Mouse (Mus musculus): ENCODE results near the gene Atp2a1. TPM values are rescaled to one million over a fixed set of nuclear protein-coding genes. Genes with fewer than 3 reads are reported as not detected.
A peak's percentile ranks its signal among the peaks of the same experiment; 100 is the strongest.

Atp2a1 gene
- polyA plus RNA-seq (2015; fragmentation: Nextera tagmentation; extraction: Ambion mirVana): 0.20 and 0.37 TPM in 2 replicates

DNA sequence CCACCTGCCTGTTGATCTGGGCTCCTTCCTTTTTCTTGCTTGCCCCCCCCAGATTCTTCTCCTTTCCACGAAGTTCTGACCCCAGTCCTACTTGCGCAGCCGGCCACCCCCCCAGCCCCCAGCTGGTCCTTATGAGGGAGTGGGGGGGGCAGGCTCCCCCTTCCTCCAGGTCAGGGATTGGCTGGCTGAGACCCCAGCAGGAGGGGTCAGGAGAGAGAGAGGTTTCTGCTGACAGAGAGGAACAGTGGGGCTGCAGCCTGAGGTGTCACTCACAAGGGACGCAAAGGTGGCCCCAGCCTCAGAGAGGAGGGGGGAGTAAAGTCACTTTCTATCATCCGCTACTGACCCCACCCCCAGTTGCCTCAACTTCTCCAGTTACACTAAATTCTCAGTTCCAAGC, at the start of gene Atp2a1:
TSS of gene Atp2a1 (minus strand) at position 105 of the 400 bp plus-strand sequence.
- H3K27me3 ChIP-seq: no peaks in the 10 kb centered on the region
- peaks cover 18% of the 10 kb centered on the region for H3K36me3 ChIP-seq
- no peaks in the 10 kb centered on the region for H3K4me1 ChIP-seq
- no peak within 1 kb of the TSS for H3K27ac ChIP-seq (replicated peaks)
- no peaks in the 10 kb centered on the region for H3K9me3 ChIP-seq
- 54% methylated on average over 4 of the region's 5 CpGs for WGBS
- ATAC-seq (replicated peaks): no peak
- H3K9ac ChIP-seq (replicated peaks): no peak within 1 kb of the TSS
- H3K4me2 ChIP-seq (replicated peaks): no peak within 1 kb of the TSS
- H3K4me3 ChIP-seq: no peak within 1 kb of the TSS

DNA sequence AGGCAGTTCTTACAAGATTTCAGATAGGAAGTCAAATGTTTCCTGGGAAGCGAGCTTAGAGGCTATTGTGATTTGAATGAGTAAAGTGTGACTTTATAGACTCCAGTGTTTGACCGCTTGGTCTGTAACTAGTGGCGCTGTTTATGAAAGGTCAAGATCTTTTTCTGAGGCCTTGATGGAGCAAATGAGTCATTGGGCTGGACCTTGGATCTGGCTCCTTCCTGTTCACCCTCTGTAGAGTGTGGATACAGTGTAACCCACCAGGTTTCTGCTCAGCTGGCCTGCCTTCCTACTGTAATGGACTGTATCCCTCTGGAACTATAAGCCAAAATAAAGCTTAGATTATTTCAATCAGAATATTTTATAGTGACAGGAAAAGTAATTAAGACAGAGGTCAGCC, 48.4 kb upstream of the Atp2a1 start:
- H3K36me3 ChIP-seq: no peaks in the 10 kb centered on the region
- H3K4me3 ChIP-seq: no peak overlapping the region
- no peak overlapping the region for H3K9ac ChIP-seq (replicated peaks)
- H3K27ac ChIP-seq (replicated peaks): no peak overlapping the region
- 91% methylated on average over 3 of the region's 3 CpGs for WGBS
- no peak overlapping the region for H3K4me2 ChIP-seq (replicated peaks)
- no peak for ATAC-seq (replicated peaks)
- H3K4me1 ChIP-seq: no peaks in the 10 kb centered on the region
- no peaks in the 10 kb centered on the region for H3K9me3 ChIP-seq
- no peaks in the 10 kb centered on the region for H3K27me3 ChIP-seq

DNA sequence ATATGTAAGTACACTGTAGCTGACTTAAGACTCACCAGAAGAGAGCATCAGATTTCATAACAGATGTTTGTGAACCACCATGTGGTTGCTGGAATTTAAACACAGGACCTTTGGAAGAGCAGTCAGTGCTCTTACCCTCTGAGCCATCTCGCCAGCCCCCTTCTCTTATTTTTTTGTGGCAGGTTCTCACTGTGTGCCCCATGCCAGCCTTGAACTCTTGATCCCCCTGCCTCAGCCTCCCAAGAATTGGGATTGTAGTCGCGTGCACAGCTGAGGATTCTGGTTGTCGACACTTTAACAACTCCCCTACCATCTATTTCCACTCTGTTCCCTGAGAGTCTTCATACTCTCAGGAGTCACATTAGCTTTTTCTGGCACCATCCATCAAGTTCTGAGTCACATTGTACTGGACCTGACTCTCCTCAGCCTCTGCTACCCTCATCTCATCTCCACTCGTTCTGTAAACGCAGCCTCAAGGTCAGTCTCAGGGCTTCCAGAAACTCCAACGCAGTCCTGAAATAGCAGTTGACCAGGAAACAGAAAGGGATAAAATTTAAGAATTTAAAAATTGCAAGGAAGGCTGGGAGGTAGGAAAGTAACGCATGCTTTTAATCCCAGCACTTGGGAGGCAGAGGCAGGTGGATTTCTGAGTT, 44.3 kb upstream of the Atp2a1 start:
- H3K4me2 ChIP-seq (replicated peaks): no peak overlapping the region
- WGBS: 91% methylated on average over 8 of the region's 8 CpGs
- H3K4me3 ChIP-seq: no peak overlapping the region
- H3K4me1 ChIP-seq: peaks cover 6% of the 10 kb centered on the region
- H3K9me3 ChIP-seq: no peaks in the 10 kb centered on the region
- H3K27me3 ChIP-seq: no peaks in the 10 kb centered on the region
- H3K27ac ChIP-seq (replicated peaks): no peak overlapping the region
- H3K36me3 ChIP-seq: no peaks in the 10 kb centered on the region
- no peak for ATAC-seq (replicated peaks)
- H3K9ac ChIP-seq (replicated peaks): no peak overlapping the region

DNA sequence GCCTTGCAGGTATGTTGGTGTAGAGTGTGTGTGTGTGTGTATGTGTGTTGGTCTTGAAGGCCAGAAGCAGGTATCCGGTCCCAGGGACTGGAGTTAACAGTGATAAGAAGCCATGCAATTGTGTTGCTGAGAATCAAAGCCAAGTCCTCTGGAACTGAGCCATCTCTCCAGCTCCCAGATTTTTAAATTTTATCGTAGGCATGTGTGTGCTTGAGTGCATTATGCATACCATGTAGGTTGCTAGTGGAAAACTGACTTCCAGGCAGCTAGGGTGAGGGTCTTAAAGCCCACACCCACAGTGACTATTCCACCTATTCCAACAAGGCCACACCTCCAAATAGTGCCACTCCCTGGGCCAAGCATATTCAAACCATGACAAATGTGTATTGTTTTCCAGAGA, 42.0 kb upstream of the Atp2a1 start:
- H3K27ac ChIP-seq (replicated peaks): no peak overlapping the region
- no peaks in the 10 kb centered on the region for H3K27me3 ChIP-seq
- ATAC-seq (replicated peaks): no peak
- H3K4me2 ChIP-seq (replicated peaks): no peak overlapping the region
- H3K36me3 ChIP-seq: peaks cover 12% of the 10 kb centered on the region
- peaks cover 22% of the 10 kb centered on the region for H3K4me1 ChIP-seq
- H3K9me3 ChIP-seq: no peaks in the 10 kb centered on the region
- 68% methylated on average over 2 of the region's 2 CpGs for WGBS
- H3K9ac ChIP-seq (replicated peaks): no peak overlapping the region
- H3K4me3 ChIP-seq: no peak overlapping the region

DNA sequence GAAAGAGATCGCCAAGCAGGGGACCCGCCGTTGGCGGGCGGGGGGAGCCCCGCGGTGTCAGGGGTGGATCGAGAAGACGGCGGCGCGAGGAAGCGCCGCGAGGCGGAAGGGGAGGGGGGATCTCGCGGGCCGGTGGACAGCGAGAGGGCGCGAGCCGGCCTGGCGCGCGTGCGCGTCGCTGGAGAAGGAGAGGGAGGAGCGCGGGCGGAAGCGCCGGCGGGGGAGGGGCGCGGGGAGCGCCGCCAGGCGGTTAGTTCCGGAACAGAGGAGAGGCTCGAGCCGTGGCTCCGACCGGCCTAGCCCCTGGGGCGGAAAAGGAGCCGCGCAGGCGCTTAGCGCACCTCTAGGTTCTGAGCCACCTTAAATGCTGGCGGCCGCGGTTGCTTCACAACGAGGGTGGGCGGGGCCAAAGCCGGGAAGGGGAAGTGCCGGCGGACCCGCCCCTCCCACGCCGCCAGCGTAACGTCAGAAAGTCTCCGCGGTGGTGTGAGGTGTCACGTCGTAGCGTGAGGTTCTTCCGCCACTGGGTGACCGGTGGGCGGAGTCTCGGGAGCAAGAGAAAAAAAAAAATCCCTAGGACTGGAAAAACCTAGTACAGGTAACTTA, 40.5 kb upstream of the Atp2a1 start, which contains the start of gene Atxn2l:
TSS of gene Atxn2l (minus strand) at position 165 of the 606 bp plus-strand sequence.
- peak; percentile 86 for ATAC-seq (replicated peaks)
- H3K36me3 ChIP-seq: peaks cover 28% of the 10 kb centered on the region
- peak within 1 kb of the TSS; percentile 98 for H3K27ac ChIP-seq (replicated peaks)
- peak within 1 kb of the TSS; percentile 98 for H3K9ac ChIP-seq (replicated peaks)
- peaks cover 22% of the 10 kb centered on the region for H3K4me1 ChIP-seq
- H3K9me3 ChIP-seq: no peaks in the 10 kb centered on the region
- no peaks in the 10 kb centered on the region for H3K27me3 ChIP-seq
- H3K4me3 ChIP-seq: peak within 1 kb of the TSS; percentile 89
- WGBS: 1% methylated on average over 61 of the region's 72 CpGs
- H3K4me2 ChIP-seq (replicated peaks): peak within 1 kb of the TSS; percentile 71

DNA sequence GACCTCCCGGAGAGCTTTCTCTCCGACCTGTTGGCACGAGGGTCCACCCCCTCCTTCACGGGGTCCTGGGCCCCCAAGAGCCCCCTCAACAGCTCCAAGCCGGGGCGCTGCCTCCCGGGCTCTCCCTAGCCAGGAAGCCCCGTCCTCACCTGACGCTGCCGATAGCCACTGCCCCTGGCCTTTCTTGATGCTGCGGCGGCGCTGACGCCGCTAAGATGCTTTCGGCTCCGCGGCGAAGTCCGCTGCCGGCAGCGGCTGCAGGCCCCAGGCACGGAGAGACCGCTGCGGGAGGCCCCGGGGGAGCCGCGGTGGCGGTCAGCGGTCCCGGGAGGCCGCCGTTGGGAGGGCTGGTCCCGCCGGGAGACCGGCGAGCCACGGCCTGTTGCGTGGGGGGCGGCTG, 39.8 kb upstream of the Atp2a1 start:
- H3K9ac ChIP-seq (replicated peaks): peak overlapping the region; percentile 98
- H3K27me3 ChIP-seq: no peaks in the 10 kb centered on the region
- H3K4me3 ChIP-seq: peak overlapping the region; percentile 89
- no peak; the same call in 1 of the 2 replicates for ATAC-seq (replicated peaks)
- peaks cover 34% of the 10 kb centered on the region for H3K36me3 ChIP-seq
- H3K4me2 ChIP-seq (replicated peaks): peak overlapping the region; percentile 71
- no peaks in the 10 kb centered on the region for H3K9me3 ChIP-seq
- H3K27ac ChIP-seq (replicated peaks): peak overlapping the region; percentile 98
- WGBS: under 1% methylated on average over 40 of the region's 40 CpGs
- peaks cover 22% of the 10 kb centered on the region for H3K4me1 ChIP-seq

DNA sequence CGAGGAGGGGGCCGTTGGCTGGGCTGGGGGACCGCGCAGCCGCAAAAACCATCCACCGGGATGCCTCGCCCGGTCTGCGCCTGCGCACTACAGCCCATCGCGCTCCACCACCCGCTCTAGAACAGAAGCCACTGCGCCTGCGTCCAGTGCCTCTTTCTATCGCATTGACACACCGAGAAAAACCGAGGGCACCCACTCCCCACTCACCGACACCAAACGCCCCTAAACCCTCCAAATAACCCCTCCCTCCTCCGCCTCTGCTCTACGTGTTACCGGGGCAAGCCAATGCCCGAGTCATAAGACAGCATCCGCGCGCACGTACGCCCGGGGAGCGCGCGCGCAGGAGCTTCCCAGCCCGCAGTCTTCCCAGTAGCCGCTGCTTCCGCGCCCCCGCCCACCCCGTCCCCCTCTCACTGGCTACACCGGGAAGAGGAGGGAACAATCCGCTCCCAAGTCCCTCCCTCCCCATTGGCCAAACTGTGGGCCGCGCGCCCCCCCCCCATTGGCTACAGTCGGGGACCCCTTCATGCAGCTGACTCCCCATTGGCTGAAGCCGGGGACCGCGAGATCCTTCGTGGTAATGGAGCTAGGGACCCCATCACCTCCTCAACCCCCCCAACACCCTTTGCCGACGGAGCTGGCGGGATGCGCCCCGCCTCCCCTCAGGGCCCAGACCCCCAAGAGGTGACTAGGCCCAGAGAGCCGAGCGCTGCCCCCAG, 39.3 kb upstream of the Atp2a1 start:
- Histone ChIP-seq H3K4me1 (peaks cover 22% of the 10 kb centered on the region), H3K9me3 (no peaks in the 10 kb centered on the region), H3K36me3 (peaks cover 40% of the 10 kb centered on the region), H3K27me3 (no peaks in the 10 kb centered on the region), H3K4me3 (peak overlapping the region; percentile 89), H3K4me2 (replicated peaks) (peak overlapping the region; percentile 71), H3K27ac (replicated peaks) (peak overlapping the region; percentile 98), H3K9ac (replicated peaks) (peak overlapping the region; percentile 98)
- peak; percentile 90 for ATAC-seq (replicated peaks)
- under 1% methylated on average over 46 of the region's 57 CpGs for WGBS

DNA sequence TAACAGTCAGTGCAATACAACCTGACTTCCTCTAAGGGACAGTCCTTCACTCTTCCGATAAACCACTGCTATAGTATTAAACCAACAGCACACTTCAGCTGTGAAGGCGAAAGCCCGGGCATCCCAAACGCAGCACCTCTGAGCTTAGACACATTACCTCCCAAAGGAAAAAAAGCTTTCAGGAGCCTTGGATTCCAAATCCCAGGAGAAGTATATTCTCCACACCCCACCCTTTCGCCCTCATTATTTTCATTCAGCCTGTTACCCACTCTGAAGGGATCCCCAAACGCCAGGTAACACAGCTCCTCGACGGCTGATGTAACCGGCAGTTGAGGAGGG, 38.7 kb upstream of the Atp2a1 start:
- Histone ChIP-seq H3K9me3 (no peaks in the 10 kb centered on the region), H3K27ac (replicated peaks) (peak overlapping the region; percentile 98), H3K36me3 (peaks cover 45% of the 10 kb centered on the region), H3K27me3 (no peaks in the 10 kb centered on the region), H3K4me2 (replicated peaks) (peak overlapping the region; percentile 71), H3K4me1 (peaks cover 22% of the 10 kb centered on the region), H3K4me3 (peak overlapping the region; percentile 89), H3K9ac (replicated peaks) (peak overlapping the region; percentile 98)
- WGBS: 2% methylated on average over 9 of the region's 9 CpGs
- ATAC-seq (replicated peaks): peak; percentile 0; the same call in 1 of the 2 replicates

DNA sequence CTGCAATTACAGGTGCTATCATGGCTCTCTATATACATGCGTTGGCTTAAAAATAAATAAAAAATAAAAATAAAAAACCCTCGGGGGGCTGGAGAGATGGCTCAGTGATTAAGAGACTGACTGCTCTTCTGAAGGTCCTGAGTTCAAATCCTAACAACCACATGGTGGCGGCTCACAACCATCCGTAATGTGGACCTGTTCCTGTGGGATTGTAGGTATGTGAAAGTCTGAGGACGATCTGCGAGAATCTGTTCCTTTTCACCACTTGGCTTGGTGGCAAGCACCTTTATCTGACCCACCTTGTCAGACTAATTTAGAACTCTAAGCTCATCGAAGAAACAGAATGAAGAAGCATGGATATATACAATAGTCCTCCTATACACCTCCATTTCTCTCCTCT, 36.5 kb upstream of the Atp2a1 start:
- peaks cover 22% of the 10 kb centered on the region for H3K4me1 ChIP-seq
- H3K27me3 ChIP-seq: no peaks in the 10 kb centered on the region
- no peak overlapping the region for H3K9ac ChIP-seq (replicated peaks)
- peaks cover 67% of the 10 kb centered on the region for H3K36me3 ChIP-seq
- no peak for ATAC-seq (replicated peaks)
- 92% methylated on average over 7 of the region's 7 CpGs for WGBS
- no peak overlapping the region for H3K27ac ChIP-seq (replicated peaks)
- no peak overlapping the region for H3K4me2 ChIP-seq (replicated peaks)
- no peaks in the 10 kb centered on the region for H3K9me3 ChIP-seq
- no peak overlapping the region for H3K4me3 ChIP-seq

DNA sequence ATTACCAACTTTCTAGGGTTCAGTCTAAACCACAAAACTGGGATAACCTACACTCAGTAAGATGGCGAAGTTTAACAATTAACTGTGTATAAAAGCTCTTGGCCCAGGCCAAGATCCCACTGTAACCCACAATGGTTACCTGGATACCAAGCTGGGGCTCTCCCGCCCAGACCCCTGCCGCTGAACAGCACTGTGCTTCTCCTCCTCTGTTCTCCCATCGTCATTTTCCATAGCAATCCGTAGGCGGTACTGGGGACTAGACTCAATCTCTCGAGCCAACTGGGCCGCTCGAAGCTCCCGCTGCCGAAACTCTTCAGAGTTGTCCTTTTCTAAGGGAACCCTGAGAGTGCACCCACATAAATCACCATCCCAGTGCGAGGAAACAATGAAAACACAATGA, 35.1 kb upstream of the Atp2a1 start:
- no peak overlapping the region for H3K4me2 ChIP-seq (replicated peaks)
- 89% methylated on average over 12 of the region's 12 CpGs for whole genome bisulfite sequencing
- H3K27me3 ChIP-seq: no peaks in the 10 kb centered on the region
- H3K36me3 ChIP-seq: peaks cover 82% of the 10 kb centered on the region
- H3K27ac ChIP-seq (replicated peaks): no peak overlapping the region
- H3K9ac ChIP-seq (replicated peaks): no peak overlapping the region
- H3K4me3 ChIP-seq: no peak overlapping the region
- H3K4me1 ChIP-seq: peaks cover 16% of the 10 kb centered on the region
- no peak for ATAC-seq (replicated peaks)
- H3K9me3 ChIP-seq: no peaks in the 10 kb centered on the region

DNA sequence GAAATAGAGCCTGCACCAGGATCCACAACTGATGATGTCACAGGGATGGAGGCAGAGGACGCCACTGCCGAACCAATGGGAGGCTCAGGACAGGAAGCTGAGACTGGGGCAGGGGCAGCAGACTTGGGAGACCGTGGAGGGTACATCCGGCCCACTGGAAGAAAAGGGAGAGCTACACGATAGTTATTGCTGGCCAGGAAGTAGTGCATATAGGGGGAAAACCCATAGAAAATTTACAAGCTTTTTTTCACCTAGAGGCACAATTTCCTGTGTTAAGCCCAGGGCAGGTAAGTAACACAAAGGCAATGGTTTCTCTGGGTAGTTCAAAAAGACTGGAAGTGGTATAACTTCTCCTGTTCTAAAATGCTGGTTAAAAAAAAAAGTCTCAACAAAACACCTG, 33.6 kb upstream of the Atp2a1 start:
- no peaks in the 10 kb centered on the region for H3K27me3 ChIP-seq
- peaks cover 14% of the 10 kb centered on the region for H3K4me1 ChIP-seq
- H3K36me3 ChIP-seq: peaks cover 95% of the 10 kb centered on the region
- 91% methylated on average over 5 of the region's 5 CpGs for WGBS
- H3K9ac ChIP-seq (replicated peaks): no peak overlapping the region
- H3K9me3 ChIP-seq: no peaks in the 10 kb centered on the region
- H3K27ac ChIP-seq (replicated peaks): no peak overlapping the region
- ATAC-seq (replicated peaks): no peak
- no peak overlapping the region for H3K4me3 ChIP-seq
- H3K4me2 ChIP-seq (replicated peaks): no peak overlapping the region

DNA sequence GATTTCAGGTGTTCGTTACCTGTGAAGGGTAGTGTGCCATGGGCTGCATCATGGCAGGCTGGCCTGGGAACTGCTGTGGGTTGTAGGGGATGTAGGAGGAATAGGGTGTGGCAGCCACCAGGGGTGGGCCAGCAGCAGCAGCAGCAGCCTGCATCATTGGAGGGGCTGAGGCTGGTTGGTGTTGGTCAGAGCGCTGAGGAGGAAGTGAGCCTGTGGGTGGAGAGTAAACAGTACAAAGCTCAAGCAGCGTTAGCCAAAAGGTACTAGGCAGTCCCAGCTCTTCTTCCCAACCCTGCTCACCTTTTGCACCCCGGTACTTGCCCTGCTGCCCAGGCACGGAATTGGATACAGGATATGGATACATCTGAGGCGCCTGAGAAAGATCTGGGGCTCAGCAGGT, 31.2 kb upstream of the Atp2a1 start:
- H3K9ac ChIP-seq (replicated peaks): no peak overlapping the region
- H3K4me3 ChIP-seq: no peak overlapping the region
- H3K4me2 ChIP-seq (replicated peaks): no peak overlapping the region
- no peak overlapping the region for H3K27ac ChIP-seq (replicated peaks)
- no peaks in the 10 kb centered on the region for H3K27me3 ChIP-seq
- no peaks in the 10 kb centered on the region for H3K4me1 ChIP-seq
- WGBS: 91% methylated on average over 6 of the region's 6 CpGs
- no peak for ATAC-seq (replicated peaks)
- H3K36me3 ChIP-seq: peaks cover 96% of the 10 kb centered on the region
- H3K9me3 ChIP-seq: no peaks in the 10 kb centered on the region

All from forebrain, embryonic 15.5 days (tissue).